ENCODE assay signal across 8 mouse cellular contexts in the genomic region with DNA sequence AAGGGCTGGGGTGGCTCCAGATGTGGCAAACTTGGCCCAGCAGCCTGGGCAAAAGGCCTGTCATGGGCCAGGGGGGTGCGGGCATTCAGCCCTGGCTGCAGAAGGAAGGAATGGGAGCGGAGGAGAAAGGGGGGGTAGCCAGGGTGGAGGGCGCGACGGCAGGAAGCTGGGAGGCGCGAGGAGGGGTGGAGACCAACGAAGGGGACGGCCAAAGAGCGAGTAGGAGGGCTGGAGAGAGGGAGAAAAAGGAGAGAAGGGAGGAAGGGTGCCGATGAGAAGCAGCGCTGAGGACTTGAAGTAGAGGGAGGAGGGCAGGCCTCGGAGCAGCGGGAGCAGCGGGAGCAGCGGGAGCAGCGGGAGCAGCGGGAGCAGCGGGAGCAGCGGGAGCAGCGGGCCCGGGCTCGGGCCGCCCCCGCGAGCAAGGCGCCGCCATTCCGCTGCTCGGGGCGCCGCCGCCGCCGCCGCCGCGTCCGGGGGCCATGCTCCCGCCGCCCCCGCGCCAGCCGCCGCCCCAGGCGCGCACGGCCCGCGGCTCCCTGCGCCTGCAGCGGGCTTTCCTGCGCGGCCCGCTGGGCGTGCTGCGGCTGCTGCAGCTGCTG. TPM values are rescaled to one million over a fixed set of nuclear protein-coding genes. Genes with fewer than 3 reads are reported as not detected.
DNase-seq lines count a peak whose midpoint lies in the region; ATAC-seq and TF ChIP-seq lines count a peak whose summit lies in the region.

A gene (plus strand): TSS at position 231 of the 599 bp plus-strand sequence.

- peaks cover 48% of the 10 kb centered on the region for H3K27me3 ChIP-seq in hindbrain, embryonic 10.5 days (ENCODE audit: insufficient read depth, poor library complexity, severe bottlenecking)
- peaks cover 9% of the 10 kb centered on the region; the same call in 1 of the 2 replicates for H3K27me3 ChIP-seq in small intestine, adult 2 months (ENCODE audit: control insufficient read depth, insufficient read depth, low read length)

- peak; percentile 55; the same call in 1 of the 2 replicates for TF ChIP-seq POLR2A in small intestine, adult 2 months (IDR thresholded peaks at IDR 0.05; ENCODE audit: low read depth, low read length)

- peaks cover 36% of the 10 kb centered on the region for H3K4me1 ChIP-seq in hindbrain, embryonic 10.5 days (replicated peaks)
- H3K4me1 ChIP-seq in small intestine, adult 2 months (ENCODE audit: control insufficient read depth, insufficient read depth, insufficient read length, low read length): peaks cover 18% of the 10 kb centered on the region; the same call in 1 of the 2 replicates

- H3K36me3 ChIP-seq in hindbrain, embryonic 10.5 days: no peaks in the 10 kb centered on the region
- H3K36me3 ChIP-seq in small intestine, adult 2 months (ENCODE audit: control insufficient read depth, insufficient read depth, low read length): no peaks in the 10 kb centered on the region

- DNase-seq in Muller cell, postnatal 12 days (ENCODE audit: inconsistent ontology term): peak; percentile 69
- peak; percentile 65 for DNase-seq in cerebellum, adult 11-12 months
- DNase-seq in frontal cortex, adult 2 months (ENCODE audit: extremely low spot score in 1 of 2, low spot score in 1 of 2): no peak
- peak; percentile 56 for DNase-seq in hindbrain, embryonic 10.5 days (ENCODE audit: low spot score)
- DNase-seq in left cerebral cortex, postnatal 4 days: peak; percentile 48
- no peak for DNase-seq in layer of hippocampus, adult 9-11 months

- H3K9me3 ChIP-seq in hindbrain, embryonic 10.5 days: no peaks in the 10 kb centered on the region

- peak within 1 kb of the TSS; percentile 67 for H3K4me3 ChIP-seq in hindbrain, embryonic 10.5 days
- peak within 1 kb of the TSS; percentile 92 for H3K4me3 ChIP-seq in small intestine, adult 2 months (ENCODE audit: low read depth, low read length)

- intact Hi-C loops in left cerebral cortex, postnatal 4 days (cut with DNase I): no loop called here

- H3K27ac ChIP-seq in hindbrain, embryonic 10.5 days: peak within 1 kb of the TSS; percentile 87
- H3K27ac ChIP-seq in small intestine, adult 2 months (ENCODE audit: insufficient read depth, low read depth, low read length): peak within 1 kb of the TSS; percentile 84

- peak; percentile 32; the same call in 1 of the 2 replicates for ATAC-seq in megakaryocyte-erythroid progenitor cell, adult 5-6 weeks (replicated peaks; ENCODE audit: low FRiP score, low TSS enrichment, poor library complexity, severe bottlenecking)

- TF ChIP-seq CTCF in small intestine, adult 2 months (IDR thresholded peaks at IDR 0.05; ENCODE audit: extremely low read depth, insufficient read length, insufficient replicate concordance, low read depth, low read length): no peak

- WGBS in hindbrain, embryonic 10.5 days: 3% methylated on average over 54 of the region's 57 CpGs
- WGBS in small intestine, adult 2 months: 1% methylated on average over 56 of the region's 57 CpGs

RNA-seq across cellular contexts. Expression of the gene that starts here (rescaled TPM):
- 14.4 and 17.2 TPM in 2 replicates for polyA plus RNA-seq in frontal cortex, adult 2 months (2012; rRNA removed)
- polyA plus RNA-seq in hindbrain, embryonic 10.5 days (2016; fragmentation: Nextera tagmentation; extraction: Ambion mirVana): 3.1 and 3.6 TPM in 2 replicates
- total RNA-seq in left cerebral cortex, postnatal 4 days (2021): 10 to 100 TPM; 12.5 to 14.7 TPM
- total RNA-seq in megakaryocyte-erythroid progenitor cell, adult 5-6 weeks (2014; fragmentation: Nextera tagmentation): 3.3 and 6.1 TPM in 2 replicates
- total RNA-seq in megakaryocyte-erythroid progenitor cell, adult 5-6 weeks (2017): 4.5 and 5.8 TPM in 2 replicates
- polyA plus RNA-seq in small intestine, adult 2 months (2012; rRNA removed): 38.0 and 46.4 TPM in 2 replicates

Comparison
In these comparisons a context has a peak if more than half of its experiments do, and no peak if none do; other contexts are left out.
1. DNase-seq: peak in Muller cell, postnatal 12 days (single experiment), cerebellum, adult 11-12 months (single experiment), hindbrain, embryonic 10.5 days (single experiment) and left cerebral cortex, postnatal 4 days (single experiment); none in frontal cortex, adult 2 months (0 of 2) and layer of hippocampus, adult 9-11 months (single experiment).